Comparison of ENCODE assay signal across 10 mouse cellular contexts in genomic region chr2:158611726-158612670, GRCm38 (mm10). TPM values are rescaled to one million over a fixed set of nuclear protein-coding genes. Genes with fewer than 3 reads are reported as not detected.
A peak's percentile ranks its signal among the peaks of the same experiment; 100 is the strongest.
DNase-seq lines count a peak whose midpoint lies in the region; ATAC-seq lines count a peak whose summit lies in the region.
"Had no signal": no experiment of that assay in that cellular context is flagged by ENCODE, and none has a peak within 500 bp of the region (broad histone marks: within the 10 kb centered on the region; RNA-seq: fewer than 3 reads in every experiment).

No protein-coding gene starts in this region.

- DNase-seq in brain, adult 2 months (ENCODE audit: low read depth, low spot score) = peak; percentile 35
- DNase-seq in thymus, postnatal 14 days = no peak
- DNase-seq in kidney, adult 9 months = no peak

- peak overlapping the region; percentile 44 for H3K4me2 ChIP-seq in kidney, embryonic 14.5 days (replicated peaks; ENCODE audit: low read depth, low read length)
- H3K4me2 ChIP-seq in kidney, embryonic 16.5 days (replicated peaks; ENCODE audit: low read depth, low read length) = no peak overlapping the region
- H3K4me2 ChIP-seq in hindbrain, embryonic 16.5 days (ENCODE audit: low read length) = peak overlapping the region; percentile 52
- H3K4me2 ChIP-seq in neural tube, embryonic 13.5 days = peak overlapping the region; percentile 59

- no peaks in the 10 kb centered on the region for H3K9me3 ChIP-seq in kidney, embryonic 14.5 days (ENCODE audit: control insufficient read depth, low read length)
- no peaks in the 10 kb centered on the region for H3K9me3 ChIP-seq in kidney, embryonic 16.5 days (ENCODE audit: low read length)
- H3K9me3 ChIP-seq in hindbrain, embryonic 16.5 days (ENCODE audit: control insufficient read depth, low read length) = no peaks in the 10 kb centered on the region
- H3K9me3 ChIP-seq in neural tube, embryonic 13.5 days = no peaks in the 10 kb centered on the region
- H3K9me3 ChIP-seq: embryonic facial prominence, embryonic 15.5 days had no signal

- no peak overlapping the region for H3K27ac ChIP-seq in kidney, embryonic 14.5 days (ENCODE audit: low read depth, low read length)
- no peak overlapping the region for H3K27ac ChIP-seq in kidney, embryonic 16.5 days (ENCODE audit: low read length)
- H3K27ac ChIP-seq in hindbrain, embryonic 16.5 days (ENCODE audit: low read depth, low read length) = peak overlapping the region; percentile 81
- peak overlapping the region; percentile 95 for H3K27ac ChIP-seq in neural tube, embryonic 13.5 days (replicated peaks)
- H3K27ac ChIP-seq: embryonic facial prominence, embryonic 15.5 days; macrophage had no signal

- H3K4me3 ChIP-seq in kidney, embryonic 14.5 days (ENCODE audit: low read length) = peak overlapping the region; percentile 12; the same call in 1 of the 2 replicates
- H3K4me3 ChIP-seq in kidney, embryonic 16.5 days (ENCODE audit: low read length) = no peak overlapping the region
- H3K4me3 ChIP-seq in hindbrain, embryonic 16.5 days (ENCODE audit: low read length) = peak overlapping the region; percentile 48
- peak overlapping the region; percentile 50 for H3K4me3 ChIP-seq in neural tube, embryonic 13.5 days

- ATAC-seq in kidney, embryonic 14.5 days (ENCODE audit: low FRiP score, low TSS enrichment) = no peak
- ATAC-seq in kidney, embryonic 16.5 days (ENCODE audit: low FRiP score, low TSS enrichment) = no peak
- ATAC-seq in hindbrain, embryonic 16.5 days = no peak
- ATAC-seq in neural tube, embryonic 13.5 days (ENCODE audit: low read depth) = no peak
- no peak for ATAC-seq in megakaryocyte progenitor cell, adult 5-6 weeks (replicated peaks; ENCODE audit: poor library complexity)

- no peaks in the 10 kb centered on the region for H3K36me3 ChIP-seq in kidney, embryonic 14.5 days (ENCODE audit: control insufficient read depth, insufficient read depth, low read length)
- no peaks in the 10 kb centered on the region for H3K36me3 ChIP-seq in kidney, embryonic 16.5 days (ENCODE audit: insufficient read depth, low read length)
- no peaks in the 10 kb centered on the region for H3K36me3 ChIP-seq in hindbrain, embryonic 16.5 days (ENCODE audit: control insufficient read depth, insufficient read depth, low read length)
- no peaks in the 10 kb centered on the region for H3K36me3 ChIP-seq in neural tube, embryonic 13.5 days
- H3K36me3 ChIP-seq: embryonic facial prominence, embryonic 15.5 days had no signal

- WGBS in kidney, embryonic 14.5 days = 2% methylated on average over 30 of the region's 30 CpGs
- 3% methylated on average over 30 of the region's 30 CpGs for WGBS in kidney, embryonic 16.5 days
- under 1% methylated on average over 30 of the region's 30 CpGs for WGBS in hindbrain, embryonic 16.5 days
- WGBS in neural tube, embryonic 13.5 days = 2% methylated on average over 30 of the region's 30 CpGs

- no peak overlapping the region for H3K9ac ChIP-seq in kidney, embryonic 14.5 days (ENCODE audit: low read depth, low read length)
- H3K9ac ChIP-seq in kidney, embryonic 16.5 days (replicated peaks; ENCODE audit: low read length) = no peak overlapping the region
- H3K9ac ChIP-seq in hindbrain, embryonic 16.5 days (ENCODE audit: low read depth, low read length) = peak overlapping the region; percentile 61
- H3K9ac ChIP-seq in neural tube, embryonic 13.5 days = peak overlapping the region; percentile 87
- H3K9ac ChIP-seq: embryonic facial prominence, embryonic 15.5 days had no signal

- H3K4me1 ChIP-seq in kidney, embryonic 14.5 days (ENCODE audit: control insufficient read depth, insufficient read depth, low read length) = peaks cover 36% of the 10 kb centered on the region
- peaks cover 29% of the 10 kb centered on the region for H3K4me1 ChIP-seq in kidney, embryonic 16.5 days (ENCODE audit: insufficient read depth, low read length)
- peaks cover 11% of the 10 kb centered on the region for H3K4me1 ChIP-seq in hindbrain, embryonic 16.5 days (ENCODE audit: control insufficient read depth, insufficient read depth, low read depth, low read length)
- H3K4me1 ChIP-seq in neural tube, embryonic 13.5 days (replicated peaks) = peaks cover 45% of the 10 kb centered on the region

- H3K27me3 ChIP-seq in kidney, embryonic 14.5 days (ENCODE audit: control insufficient read depth, insufficient read depth, low read length) = peaks cover 97% of the 10 kb centered on the region
- H3K27me3 ChIP-seq in kidney, embryonic 16.5 days (ENCODE audit: insufficient read depth, low read length) = peaks cover 99% of the 10 kb centered on the region
- H3K27me3 ChIP-seq in hindbrain, embryonic 16.5 days (replicated peaks; ENCODE audit: control insufficient read depth, insufficient read depth, low read length) = peaks cover 34% of the 10 kb centered on the region
- peaks cover 98% of the 10 kb centered on the region for H3K27me3 ChIP-seq in neural tube, embryonic 13.5 days

RNA-seq across cellular contexts. Expression of gene Slc32a1, which starts 1.4 kb away (rescaled TPM):
- polyA plus RNA-seq in kidney, embryonic 14.5 days (2014; fragmentation: Nextera tagmentation; extraction: Ambion mirVana) = 0.09 and 0.16 TPM in 2 replicates
- 0.12 TPM in 1 of 2 replicates, not detected in the other for polyA plus RNA-seq in kidney, embryonic 16.5 days (2015; fragmentation: Nextera tagmentation; extraction: Ambion mirVana)
- polyA plus RNA-seq in hindbrain, embryonic 16.5 days (2015; fragmentation: Nextera tagmentation; extraction: Ambion mirVana) = 10.4 and 15.0 TPM in 2 replicates
- 6.2 and 7.4 TPM in 2 replicates for polyA plus RNA-seq in neural tube, embryonic 13.5 days (2015; fragmentation: Nextera tagmentation; extraction: Ambion mirVana)
- total RNA-seq in megakaryocyte progenitor cell, adult 5-6 weeks (2015) = 0.05 TPM in 1 of 2 replicates, not detected in the other
- total RNA-seq in megakaryocyte progenitor cell, adult 5-6 weeks (2017) = 0.04 TPM in 1 of 2 replicates, not detected in the other

RNA-seq across cellular contexts. Expression of gene Actr5, which starts 12.7 kb away (rescaled TPM):
- 13.2 and 15.6 TPM in 2 replicates for polyA plus RNA-seq in kidney, embryonic 14.5 days (2014; fragmentation: Nextera tagmentation; extraction: Ambion mirVana)
- polyA plus RNA-seq in kidney, embryonic 16.5 days (2015; fragmentation: Nextera tagmentation; extraction: Ambion mirVana) = 5.1 and 9.7 TPM in 2 replicates
- polyA plus RNA-seq in hindbrain, embryonic 16.5 days (2015; fragmentation: Nextera tagmentation; extraction: Ambion mirVana) = 6.2 and 12.0 TPM in 2 replicates
- 10.5 and 11.1 TPM in 2 replicates for polyA plus RNA-seq in neural tube, embryonic 13.5 days (2015; fragmentation: Nextera tagmentation; extraction: Ambion mirVana)
- total RNA-seq in megakaryocyte progenitor cell, adult 5-6 weeks (2015) = 9.1 and 14.7 TPM in 2 replicates
- 14.5 and 18.7 TPM in 2 replicates for total RNA-seq in megakaryocyte progenitor cell, adult 5-6 weeks (2017)

RNA-seq across cellular contexts. Expression of gene Ppp1r16b, which starts 53.2 kb away (rescaled TPM):
- 16.6 and 17.3 TPM in 2 replicates for polyA plus RNA-seq in kidney, embryonic 14.5 days (2014; fragmentation: Nextera tagmentation; extraction: Ambion mirVana)
- polyA plus RNA-seq in kidney, embryonic 16.5 days (2015; fragmentation: Nextera tagmentation; extraction: Ambion mirVana) = 14.1 and 17.7 TPM in 2 replicates
- polyA plus RNA-seq in hindbrain, embryonic 16.5 days (2015; fragmentation: Nextera tagmentation; extraction: Ambion mirVana) = 26.4 and 27.2 TPM in 2 replicates
- 9.8 and 9.9 TPM in 2 replicates for polyA plus RNA-seq in neural tube, embryonic 13.5 days (2015; fragmentation: Nextera tagmentation; extraction: Ambion mirVana)
- 0.17 and 0.30 TPM in 2 replicates for total RNA-seq in megakaryocyte progenitor cell, adult 5-6 weeks (2015)
- total RNA-seq in megakaryocyte progenitor cell, adult 5-6 weeks (2017) = 0.07 and 0.08 TPM in 2 replicates

Comparison
In these comparisons a context has a peak if more than half of its experiments do, and no peak if none do; other contexts are left out.
1. H3K27ac ChIP-seq: peak in hindbrain, embryonic 16.5 days (single experiment) and neural tube, embryonic 13.5 days (single experiment); none in kidney, embryonic 14.5 days (single experiment) and kidney, embryonic 16.5 days (single experiment).
2. H3K9ac ChIP-seq: peak in hindbrain, embryonic 16.5 days (single experiment) and neural tube, embryonic 13.5 days (single experiment); none in kidney, embryonic 14.5 days (single experiment) and kidney, embryonic 16.5 days (single experiment).